In the genomic region with DNA sequence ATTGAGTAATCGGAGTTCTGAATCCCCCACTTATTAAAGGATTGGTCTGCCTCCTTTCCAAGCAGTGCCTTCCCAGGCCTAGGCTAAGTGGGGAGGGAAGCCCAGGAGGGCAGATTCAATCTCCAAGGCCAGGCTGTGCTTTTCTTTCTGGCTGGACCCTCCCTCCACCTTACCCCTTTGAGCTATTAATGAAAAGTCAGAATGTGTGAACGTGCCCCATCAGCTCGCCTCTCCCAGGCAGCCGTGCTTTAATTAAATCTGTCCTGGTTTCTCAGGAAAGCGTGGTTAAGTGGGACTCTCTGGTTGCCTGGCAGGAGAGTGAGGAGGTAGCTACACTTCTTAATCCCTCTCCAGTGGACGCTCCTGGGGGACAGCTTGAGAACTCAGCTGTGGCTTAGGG, we compare ENCODE assay signal across 19 mouse cellular contexts. TPM values are rescaled to one million over a fixed set of nuclear protein-coding genes. Genes with fewer than 3 reads are reported as not detected.
DNase-seq lines count a peak whose midpoint lies in the region; ATAC-seq lines count a peak whose summit lies in the region.
"Had no signal": no experiment of that assay in that cellular context is flagged by ENCODE, and none has a peak within 500 bp of the region (broad histone marks: within the 10 kb centered on the region; RNA-seq: fewer than 3 reads in every experiment).

No protein-coding gene starts in this region.

- H3K4me1 ChIP-seq in kidney, embryonic 14.5 days (ENCODE audit: control insufficient read depth, insufficient read depth, low read length) = peaks cover 3% of the 10 kb centered on the region; the same call in 1 of the 2 replicates
- H3K4me1 ChIP-seq in embryonic facial prominence, embryonic 10.5 days = peaks cover 49% of the 10 kb centered on the region
- H3K4me1 ChIP-seq in hindbrain, embryonic 11.5 days (replicated peaks; ENCODE audit: control insufficient read depth, insufficient read depth, low read length) = no peaks in the 10 kb centered on the region
- H3K4me1 ChIP-seq in midbrain, embryonic 12.5 days = peaks cover 23% of the 10 kb centered on the region

- H3K27ac ChIP-seq in kidney, embryonic 14.5 days (ENCODE audit: low read depth, low read length) = no peak overlapping the region
- peak overlapping the region; percentile 69 for H3K27ac ChIP-seq in embryonic facial prominence, embryonic 10.5 days (replicated peaks)
- H3K27ac ChIP-seq in hindbrain, embryonic 11.5 days (ENCODE audit: low read depth, low read length) = no peak overlapping the region
- peak overlapping the region; percentile 70 for H3K27ac ChIP-seq in midbrain, embryonic 12.5 days (replicated peaks)
- H3K27ac ChIP-seq: lung, embryonic 15.5 days had no signal

- intact Hi-C loops in heart, postnatal 10 days (cut with DNase I) = loop anchor here (2.0 kb wide), 1 partner anchor 19 kb away; no protein-coding TSS in a partner anchor

- WGBS in kidney, embryonic 14.5 days = 37% methylated on average over 6 of the region's 6 CpGs
- 11% methylated on average over 6 of the region's 6 CpGs for WGBS in embryonic facial prominence, embryonic 10.5 days
- 20% methylated on average over 6 of the region's 6 CpGs for WGBS in hindbrain, embryonic 11.5 days
- WGBS in midbrain, embryonic 12.5 days = 6% methylated on average over 6 of the region's 6 CpGs

- no peaks in the 10 kb centered on the region for H3K27me3 ChIP-seq in kidney, embryonic 14.5 days (ENCODE audit: control insufficient read depth, insufficient read depth, low read length)
- peaks cover 40% of the 10 kb centered on the region for H3K27me3 ChIP-seq in embryonic facial prominence, embryonic 10.5 days (replicated peaks; ENCODE audit: low read depth, poor library complexity, severe bottlenecking)
- H3K27me3 ChIP-seq in hindbrain, embryonic 11.5 days (ENCODE audit: control insufficient read depth, insufficient read depth, low read length) = no peaks in the 10 kb centered on the region
- peaks cover 46% of the 10 kb centered on the region for H3K27me3 ChIP-seq in midbrain, embryonic 12.5 days
- H3K27me3 ChIP-seq: lung, embryonic 15.5 days had no signal

- no peaks in the 10 kb centered on the region for H3K36me3 ChIP-seq in kidney, embryonic 14.5 days (ENCODE audit: control insufficient read depth, insufficient read depth, low read length)
- H3K36me3 ChIP-seq in embryonic facial prominence, embryonic 10.5 days (replicated peaks) = no peaks in the 10 kb centered on the region
- H3K36me3 ChIP-seq in hindbrain, embryonic 11.5 days (ENCODE audit: control insufficient read depth, insufficient read depth, low read length) = no peaks in the 10 kb centered on the region
- no peaks in the 10 kb centered on the region for H3K36me3 ChIP-seq in midbrain, embryonic 12.5 days
- H3K36me3 ChIP-seq: lung, embryonic 15.5 days had no signal

- no peak overlapping the region for H3K9ac ChIP-seq in kidney, embryonic 14.5 days (ENCODE audit: low read depth, low read length)
- 0 out of 2 replicates have a peak overlapping the region, but pooled peaks have one; percentile 31 for H3K9ac ChIP-seq in hindbrain, embryonic 11.5 days (ENCODE audit: low read depth, low read length)
- no peak overlapping the region for H3K9ac ChIP-seq in midbrain, embryonic 12.5 days (replicated peaks)
- H3K9ac ChIP-seq: lung, embryonic 15.5 days had no signal

- ATAC-seq in kidney, embryonic 14.5 days (ENCODE audit: low FRiP score, low TSS enrichment) = 0 out of 2 replicates have a peak, but pooled peaks have one; percentile 13
- ATAC-seq in hindbrain, embryonic 11.5 days (ENCODE audit: low FRiP score) = no peak
- ATAC-seq in midbrain, embryonic 12.5 days (ENCODE audit: low FRiP score, low read depth) = 0 out of 2 replicates have a peak, but pooled peaks have one; percentile 35
- ATAC-seq in cerebellum, adult (ENCODE audit: insufficient number of reproducible peaks, low FRiP score, low TSS enrichment) = no peak
- ATAC-seq: activated CD4-positive, CD25-positive, alpha-beta regulatory T cell, adult 4 months had no signal

- H3K9me3 ChIP-seq in kidney, embryonic 14.5 days (ENCODE audit: control insufficient read depth, low read length) = no peaks in the 10 kb centered on the region
- no peaks in the 10 kb centered on the region for H3K9me3 ChIP-seq in embryonic facial prominence, embryonic 10.5 days
- no peaks in the 10 kb centered on the region for H3K9me3 ChIP-seq in hindbrain, embryonic 11.5 days (ENCODE audit: control insufficient read depth, low read length)
- no peaks in the 10 kb centered on the region for H3K9me3 ChIP-seq in midbrain, embryonic 12.5 days
- H3K9me3 ChIP-seq: lung, embryonic 15.5 days had no signal

- DNase-seq in kidney, postnatal 25 days = no peak
- no peak for DNase-seq in embryonic facial prominence, embryonic 10.5 days (ENCODE audit: low spot score)
- DNase-seq in hindbrain, embryonic 11.5 days (ENCODE audit: low spot score) = no peak
- DNase-seq in layer of hippocampus, adult 9-10 months (ENCODE audit: low spot score) = no peak
- DNase-seq in heart, postnatal 10 days = no peak
- DNase-seq: cerebellum, adult 2 months; kidney, adult 2 months; layer of hippocampus, postnatal 36 days; liver; right cerebral cortex, postnatal 14 days; thymus, postnatal 4 days had no signal

- no peak overlapping the region for H3K4me2 ChIP-seq in kidney, embryonic 14.5 days (replicated peaks; ENCODE audit: low read depth, low read length)
- no peak overlapping the region for H3K4me2 ChIP-seq in hindbrain, embryonic 11.5 days (replicated peaks; ENCODE audit: low read depth, low read length)
- no peak overlapping the region for H3K4me2 ChIP-seq in midbrain, embryonic 12.5 days (replicated peaks)
- H3K4me2 ChIP-seq: lung, embryonic 15.5 days had no signal

- no peak overlapping the region for H3K4me3 ChIP-seq in kidney, embryonic 14.5 days (ENCODE audit: low read length)
- no peak overlapping the region for H3K4me3 ChIP-seq in embryonic facial prominence, embryonic 10.5 days
- no peak overlapping the region for H3K4me3 ChIP-seq in hindbrain, embryonic 11.5 days (ENCODE audit: low read depth, low read length)
- H3K4me3 ChIP-seq in midbrain, embryonic 12.5 days = no peak overlapping the region
- H3K4me3 ChIP-seq: lung, embryonic 15.5 days had no signal

RNA-seq across cellular contexts. Expression of gene Wnt9a, which starts 22.9 kb away (rescaled TPM):
- 0.64 and 0.85 TPM in 2 replicates for polyA plus RNA-seq in kidney, embryonic 14.5 days (2014; fragmentation: Nextera tagmentation; extraction: Ambion mirVana)
- polyA plus RNA-seq in embryonic facial prominence, embryonic 10.5 days (2016; fragmentation: Nextera tagmentation; extraction: Ambion mirVana) = 2.3 and 2.6 TPM in 2 replicates
- polyA plus RNA-seq in hindbrain, embryonic 11.5 days (2014; fragmentation: Nextera tagmentation; extraction: Ambion mirVana) = 2.7 and 3.8 TPM in 2 replicates
- 7.3 and 8.1 TPM in 2 replicates for polyA plus RNA-seq in midbrain, embryonic 12.5 days (2016; fragmentation: Nextera tagmentation; extraction: Ambion mirVana)
- total RNA-seq in heart, postnatal 10 days (2021) = 1 to 10 TPM; 6.1 to 7.5 TPM
- total RNA-seq: monocyte, adult 5-6 weeks had no signal
- polyA plus RNA-seq: activated CD4-positive, CD25-positive, alpha-beta regulatory T cell, adult 4 months had no signal

RNA-seq across cellular contexts. Expression of gene Wnt3a, which starts 39.1 kb away (rescaled TPM):
- polyA plus RNA-seq in kidney, embryonic 14.5 days (2014; fragmentation: Nextera tagmentation; extraction: Ambion mirVana) = not detected in 2 replicates
- 0.77 and 1.7 TPM in 2 replicates for polyA plus RNA-seq in embryonic facial prominence, embryonic 10.5 days (2016; fragmentation: Nextera tagmentation; extraction: Ambion mirVana)
- 3.9 and 4.0 TPM in 2 replicates for polyA plus RNA-seq in hindbrain, embryonic 11.5 days (2014; fragmentation: Nextera tagmentation; extraction: Ambion mirVana)
- 2.0 and 3.7 TPM in 2 replicates for polyA plus RNA-seq in midbrain, embryonic 12.5 days (2016; fragmentation: Nextera tagmentation; extraction: Ambion mirVana)
- not detected for total RNA-seq in heart, postnatal 10 days (2021)
- total RNA-seq: heart, postnatal 25 days; layer of hippocampus, postnatal 36 days; monocyte, adult 5-6 weeks had no signal
- polyA plus RNA-seq: cerebellum, adult 2 months; kidney, adult 2 months had no signal

RNA-seq across cellular contexts. Expression of gene Prss38, which starts 45.8 kb away (rescaled TPM):
- not detected in 2 replicates for polyA plus RNA-seq in kidney, embryonic 14.5 days (2014; fragmentation: Nextera tagmentation; extraction: Ambion mirVana)
- not detected in 2 replicates for polyA plus RNA-seq in embryonic facial prominence, embryonic 10.5 days (2016; fragmentation: Nextera tagmentation; extraction: Ambion mirVana)
- not detected in 2 replicates for polyA plus RNA-seq in hindbrain, embryonic 11.5 days (2014; fragmentation: Nextera tagmentation; extraction: Ambion mirVana)
- polyA plus RNA-seq in midbrain, embryonic 12.5 days (2016; fragmentation: Nextera tagmentation; extraction: Ambion mirVana) = 0.14 TPM in 1 of 2 replicates, not detected in the other
- not detected for total RNA-seq in heart, postnatal 10 days (2021)
- total RNA-seq: heart, postnatal 25 days; layer of hippocampus, postnatal 36 days; monocyte, adult 5-6 weeks had no signal
- polyA plus RNA-seq: activated CD4-positive, CD25-positive, alpha-beta regulatory T cell, adult 4 months; cerebellum, adult 2 months; gonadal fat pad, adult 2 months; kidney, adult 2 months; lung, embryonic 15.5 days had no signal

Comparison
In these comparisons a context has a peak if more than half of its experiments do, and no peak if none do; other contexts are left out.
1. ATAC-seq: peak in kidney, embryonic 14.5 days (single experiment) and midbrain, embryonic 12.5 days (single experiment); none in hindbrain, embryonic 11.5 days (single experiment) and cerebellum, adult (single experiment).
2. H3K27ac ChIP-seq: peak in embryonic facial prominence, embryonic 10.5 days (single experiment) and midbrain, embryonic 12.5 days (single experiment); none in kidney, embryonic 14.5 days (single experiment) and hindbrain, embryonic 11.5 days (single experiment).